Mouse (Mus musculus) MEL (cell line): ENCODE results near the gene Bcas3.

Source experiments
- CTCF ChIP-seq, 3 experiments: IDR thresholded peaks in 2 of 3; conservative IDR thresholded peaks in 1 of 3; 2 replicates each; pipeline ENCODE4 v1.5.1; 2011 to 2012; ENCODE audit warnings: low read length in 3 of 3, low read depth in 2 of 3, mild to moderate bottlenecking in 2 of 3, improper control_type of control experiment in 1 of 3, inconsistent platforms in 1 of 3, mixed read lengths in 1 of 3, moderate library complexity in 1 of 3; ENCODE audit not compliant: control insufficient read depth in 1 of 3, insufficient read depth in 1 of 3, poor library complexity in 1 of 3, severe bottlenecking in 1 of 3
- E2F4 ChIP-seq: IDR thresholded peaks from 2 replicates; pipeline ENCODE4 v1.6.1; 2011; ENCODE audit warnings: low read depth, low read length, improper control_type of control experiment, borderline replicate concordance
- EP300 ChIP-seq, 2 experiments: IDR thresholded peaks; 2 replicates each; pipeline ENCODE4 v1.6.1; 2011; ENCODE audit warnings: improper control_type of control experiment in 2 of 2, low read length in 2 of 2, low read depth in 1 of 2, mild to moderate bottlenecking in 1 of 2
- MAX ChIP-seq: IDR thresholded peaks from 2 replicates; pipeline ENCODE4 v1.6.1; 2011; ENCODE audit warnings: low read length, improper control_type of control experiment
- MAZ ChIP-seq: IDR thresholded peaks from 2 replicates; pipeline ENCODE4 v1.6.1; 2012; ENCODE audit warnings: low read depth, mild to moderate bottlenecking, inconsistent platforms, low read length, improper control_type of control experiment
- MEF2A ChIP-seq: IDR thresholded peaks from 2 replicates; pipeline ENCODE4 v1.6.1; 2014; ENCODE audit warnings: low read depth, mild to moderate bottlenecking, inconsistent platforms, low read length, improper control_type of control experiment; ENCODE audit not compliant: poor library complexity, insufficient replicate concordance, severe bottlenecking; ENCODE audit errors: extremely low read depth
- POLR2A ChIP-seq, 2 experiments: IDR thresholded peaks; 2 replicates each; pipeline ENCODE4 v1.6.1; 2011 to 2012; ENCODE audit warnings: low read length in 2 of 2, mild to moderate bottlenecking in 2 of 2, control low read depth in 1 of 2, improper control_type of control experiment in 1 of 2, low read depth in 1 of 2, moderate library complexity in 1 of 2; ENCODE audit not compliant: control insufficient read depth in 1 of 2, insufficient read depth in 1 of 2, poor library complexity in 1 of 2
- RAD21 ChIP-seq: IDR thresholded peaks from 2 replicates; pipeline ENCODE4 v1.6.1; 2011; ENCODE audit warnings: mild to moderate bottlenecking, low read depth, low read length, improper control_type of control experiment
- RCOR1 ChIP-seq: IDR thresholded peaks from 2 replicates; pipeline ENCODE4 v1.6.1; 2012; ENCODE audit warnings: low read depth, mild to moderate bottlenecking, inconsistent platforms, low read length, improper control_type of control experiment
- SIN3A ChIP-seq: IDR thresholded peaks from 2 replicates; pipeline ENCODE4 v1.6.1; 2012; ENCODE audit warnings: low read length, improper control_type of control experiment, inconsistent platforms
- TAL1 ChIP-seq: IDR thresholded peaks from 2 replicates; pipeline ENCODE4 v1.6.1; 2012; ENCODE audit warnings: mild to moderate bottlenecking, inconsistent platforms, low read length, moderate library complexity, mixed read lengths
- USF1 ChIP-seq: IDR thresholded peaks from 2 replicates; pipeline ENCODE4 v1.6.1; 2014; ENCODE audit warnings: low read depth, mild to moderate bottlenecking, inconsistent platforms, low read length, improper control_type of control experiment, moderate library complexity
- ZKSCAN1 ChIP-seq: IDR thresholded peaks from 2 replicates; pipeline ENCODE4 v1.6.1; 2012; ENCODE audit warnings: low read depth, mild to moderate bottlenecking, inconsistent platforms, low read length, improper control_type of control experiment, moderate library complexity
- ZNF384 ChIP-seq: IDR thresholded peaks from 2 replicates; pipeline ENCODE4 v1.6.1; 2012; ENCODE audit warnings: low read depth, mild to moderate bottlenecking, inconsistent platforms, low read length, improper control_type of control experiment

DNA sequence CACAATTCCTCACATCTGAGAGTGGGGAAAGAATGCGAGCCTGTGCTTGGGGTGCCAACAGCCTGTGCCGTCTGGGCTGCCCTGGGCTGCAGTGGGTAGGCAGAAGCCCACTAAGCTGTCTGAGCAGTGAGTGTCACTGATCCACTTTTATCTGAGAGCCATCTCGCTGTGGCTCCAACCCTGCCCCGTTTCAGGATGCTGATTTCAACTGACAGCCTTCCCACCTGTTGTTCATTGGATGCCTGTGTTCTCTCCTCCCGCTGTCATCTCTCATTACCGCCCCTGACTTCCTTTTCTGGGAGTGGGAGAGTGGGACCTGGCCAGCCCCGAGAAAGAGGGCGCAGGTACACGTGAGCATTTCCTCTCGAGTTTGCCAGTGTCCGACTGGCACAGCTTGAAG, 398.2 kb downstream of the Bcas3 start:
- TF ChIP-seq EP300 (IDR thresholded peaks at IDR 0.05; ENCODE audit: low read depth in 1 of 2, low read length in 2 of 2): no peak
- no peak for TF ChIP-seq MAX
- no peak for TF ChIP-seq ZNF384
- no peak for TF ChIP-seq CTCF (IDR thresholded peaks at IDR 0.05 in 2 of 3, conservative IDR thresholded peaks at IDR 0.05 in 1 of 3; ENCODE audit: control insufficient read depth in 1 of 3, insufficient read depth in 1 of 3, low read depth in 2 of 3, low read length in 3 of 3, poor library complexity in 1 of 3, severe bottlenecking in 1 of 3)
- no peak for TF ChIP-seq USF1
- TF ChIP-seq RCOR1: no peak
- no peak for TF ChIP-seq RAD21
- no peak for TF ChIP-seq MAZ
- no peak for TF ChIP-seq POLR2A (IDR thresholded peaks at IDR 0.05; ENCODE audit: control insufficient read depth in 1 of 2, insufficient read depth in 1 of 2, low read depth in 1 of 2, low read length in 2 of 2, poor library complexity in 1 of 2)
- no peak for TF ChIP-seq SIN3A
- no peak for TF ChIP-seq TAL1
- no peak for TF ChIP-seq MEF2A
- no peak for TF ChIP-seq E2F4
- no peak for TF ChIP-seq ZKSCAN1
